Mouse (Mus musculus) liver, adult 2 months (tissue): Measurements from ENCODE around the gene Zfp958.

ENCODE experiments used
- CTCF ChIP-seq: fragments of 200-500 bp; IDR thresholded peaks from 2 replicates; pipeline ENCODE4 v1.5.1; 2011; ENCODE audit warnings: low read depth, low read length, control low read depth
- POLR2A ChIP-seq: fragments of 200-500 bp; IDR thresholded peaks from 2 replicates; pipeline ENCODE4 v1.6.1; 2011; ENCODE audit warnings: low read length, control low read depth; ENCODE audit not compliant: insufficient read depth; ENCODE audit errors: extremely low read depth

DNA sequence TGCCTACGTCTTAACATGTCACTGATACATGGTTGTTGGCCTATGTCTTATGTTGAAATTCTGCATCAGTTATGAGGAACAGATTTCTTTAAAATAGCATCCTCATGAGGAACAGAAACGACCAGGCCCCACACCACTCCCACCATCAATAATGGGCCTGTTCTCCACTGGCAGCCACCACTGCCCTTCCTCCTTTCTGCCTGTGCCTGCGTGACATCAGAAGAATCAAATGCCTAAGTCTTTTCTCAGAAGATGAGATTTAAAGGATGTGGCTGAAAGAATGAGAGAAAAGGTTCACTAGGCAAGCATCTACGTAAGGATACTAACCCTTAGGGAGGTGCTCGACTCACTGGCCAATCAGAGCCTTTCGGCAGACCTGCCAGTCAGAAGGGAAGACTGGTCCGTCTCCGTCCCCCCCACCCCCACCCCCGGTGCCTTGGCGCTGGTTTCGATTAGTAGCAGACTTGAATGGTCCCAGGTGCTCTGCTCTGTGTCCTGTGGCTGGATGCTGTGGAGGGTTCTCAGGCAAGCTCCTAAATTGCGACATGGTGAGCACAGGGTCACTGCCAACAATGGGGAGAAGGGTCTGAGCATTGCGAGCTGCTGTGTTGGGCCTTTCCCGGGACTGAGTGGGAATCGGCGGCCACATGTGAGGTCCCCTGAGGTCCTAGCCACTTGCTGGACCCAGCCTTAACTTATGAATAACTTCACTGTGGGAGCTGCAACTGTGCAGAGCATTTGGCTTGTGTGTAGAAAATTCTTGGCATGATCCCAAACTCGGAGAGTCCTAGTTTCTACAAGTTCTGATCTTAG, 62.4 kb downstream of the Zfp958 start:
- TF ChIP-seq CTCF (no peak), POLR2A (no peak)
